Mouse (Mus musculus): ENCODE data around the gene Btnl1.

Btnl1 gene

DNA sequence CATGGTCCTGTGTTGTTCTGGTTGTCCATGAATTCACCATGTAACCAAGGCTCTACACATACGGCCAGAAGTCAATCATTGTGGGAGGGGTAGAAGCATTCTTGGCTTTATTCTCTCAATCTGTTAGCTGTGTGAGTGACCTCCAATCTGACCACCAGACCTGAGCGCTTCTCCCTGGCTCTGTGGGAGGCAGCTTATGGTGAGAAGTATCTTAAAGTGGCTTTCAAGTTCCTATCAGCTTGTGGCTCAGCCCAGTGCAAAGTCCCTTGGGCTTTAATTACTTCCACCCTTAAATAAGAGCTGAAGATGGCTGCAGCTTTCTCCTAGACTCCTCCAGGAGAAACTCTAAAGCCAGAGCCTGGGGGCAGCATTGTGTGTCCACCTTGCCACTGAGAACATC lies at the start of gene Btnl1:
Gene Btnl1, plus strand, starts transcription at position 286 of the 400 bp plus-strand sequence.
- DNase-seq: no peak

DNA sequence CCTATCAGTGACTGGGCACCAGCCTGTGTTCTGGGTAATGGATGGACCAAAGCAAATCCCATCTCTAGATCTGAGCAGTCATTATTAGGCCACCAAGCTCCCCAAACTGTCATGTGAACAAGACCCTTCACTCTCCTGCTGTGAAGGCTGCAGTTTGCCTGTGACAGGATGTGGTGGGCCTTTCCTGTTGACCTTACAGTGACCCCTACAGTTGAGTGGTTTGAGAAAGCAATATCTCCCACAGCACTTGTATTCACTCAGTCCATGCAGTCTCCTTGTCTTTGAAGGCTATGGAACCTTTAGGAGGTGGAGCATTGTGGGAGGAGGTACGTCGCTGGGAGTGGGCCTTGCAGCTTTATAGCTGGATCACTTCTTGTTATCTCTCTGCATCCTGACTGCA lies 47.1 kb upstream of the Btnl1 start:
- no peak for DNase-seq

DNA sequence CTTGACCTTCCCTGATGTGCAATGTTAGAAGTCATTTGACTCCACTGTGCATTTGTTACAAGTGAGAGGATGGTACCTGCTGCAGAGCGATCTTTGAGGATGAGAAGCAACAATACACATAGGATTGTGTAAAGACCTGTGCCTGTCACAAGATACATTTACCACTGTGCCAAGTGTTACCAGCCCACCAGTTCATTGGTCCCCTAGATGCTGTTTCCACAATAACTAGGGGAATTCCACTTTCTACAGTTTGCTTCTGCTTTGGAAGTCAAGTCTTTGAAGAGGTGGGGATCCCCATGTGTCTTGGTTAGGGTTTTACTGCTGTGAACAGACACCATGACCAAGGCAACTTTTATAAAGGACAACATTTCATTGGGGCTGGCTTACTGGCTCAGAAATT lies 45.7 kb upstream of the Btnl1 start:
- DNase-seq: no peak

DNA sequence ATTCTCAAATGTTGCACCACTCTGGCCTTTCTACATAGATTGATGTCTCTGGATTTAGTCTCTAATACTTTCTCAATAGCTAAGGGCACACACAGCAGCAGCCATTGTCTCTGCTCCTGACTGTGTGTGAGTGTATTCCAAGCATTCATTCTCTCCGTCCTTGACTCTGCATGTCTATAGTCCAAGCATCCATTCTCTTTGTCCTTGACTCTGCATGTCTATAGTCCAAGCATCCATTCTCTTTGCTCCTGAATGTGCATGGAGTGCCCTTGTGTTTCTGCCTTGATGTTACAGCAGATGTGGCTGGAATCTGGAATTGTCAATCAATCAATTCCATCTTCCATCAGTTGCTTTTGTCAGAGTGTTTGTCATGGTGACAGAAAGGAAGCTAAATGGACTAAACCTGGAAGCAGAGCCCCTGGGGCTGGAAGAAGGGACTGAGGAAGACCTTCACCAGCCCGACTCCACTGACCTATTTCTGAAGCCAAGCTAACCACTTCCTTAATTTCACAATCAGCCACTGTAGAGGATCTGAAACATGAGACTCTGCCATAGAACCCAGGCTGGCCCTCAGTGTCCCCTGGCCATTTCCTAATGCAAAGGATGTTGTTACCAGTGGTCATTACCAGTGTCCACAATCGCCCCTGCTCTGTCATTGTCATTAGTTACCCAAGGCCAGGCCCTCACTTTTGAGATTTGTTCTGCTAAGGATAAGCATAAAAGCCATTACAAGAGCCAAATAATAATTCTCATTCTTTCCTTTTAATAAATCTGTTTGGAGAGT lies 36.1 kb upstream of the Btnl1 start:
- DNase-seq: no peak

DNA sequence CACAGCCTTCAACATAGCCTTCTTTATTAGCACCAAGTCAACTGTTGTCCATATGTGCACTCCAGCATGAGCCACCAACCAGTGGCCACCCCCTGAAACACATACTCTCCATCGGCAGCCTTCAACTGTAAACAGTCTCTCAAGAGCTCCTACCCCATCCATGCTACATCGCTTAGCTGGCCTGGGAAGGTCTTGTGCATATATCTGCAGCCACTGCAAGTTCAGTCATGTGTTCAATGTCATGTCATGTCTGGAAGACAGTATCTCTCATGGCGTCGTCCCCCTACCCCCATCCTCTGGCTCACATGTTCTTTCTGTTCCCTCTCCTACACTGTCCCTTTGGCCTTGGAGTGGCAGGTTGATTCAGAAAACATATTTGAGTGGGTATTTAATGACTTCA lies 32.0 kb upstream of the Btnl1 start:
- DNase-seq: no peak

DNA sequence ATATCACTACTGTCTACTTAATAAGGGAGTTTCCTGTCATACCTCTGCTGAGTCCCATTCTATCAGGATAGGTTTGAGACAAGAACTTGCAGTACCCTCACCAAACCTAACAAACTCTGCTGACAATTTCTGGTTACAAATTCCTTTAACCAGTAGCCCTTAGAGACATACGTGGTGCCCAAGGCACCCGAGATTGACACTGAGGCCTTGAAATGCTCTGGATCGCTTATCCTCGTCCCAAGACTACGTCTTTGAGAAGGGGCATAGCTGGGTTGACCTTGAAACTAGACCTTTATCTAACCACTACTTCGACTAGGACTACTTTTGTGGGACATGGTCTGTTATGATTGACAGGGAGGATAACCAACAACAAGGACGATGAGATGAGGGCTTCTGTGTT lies 31.4 kb upstream of the Btnl1 start:
- DNase-seq: no peak

DNA sequence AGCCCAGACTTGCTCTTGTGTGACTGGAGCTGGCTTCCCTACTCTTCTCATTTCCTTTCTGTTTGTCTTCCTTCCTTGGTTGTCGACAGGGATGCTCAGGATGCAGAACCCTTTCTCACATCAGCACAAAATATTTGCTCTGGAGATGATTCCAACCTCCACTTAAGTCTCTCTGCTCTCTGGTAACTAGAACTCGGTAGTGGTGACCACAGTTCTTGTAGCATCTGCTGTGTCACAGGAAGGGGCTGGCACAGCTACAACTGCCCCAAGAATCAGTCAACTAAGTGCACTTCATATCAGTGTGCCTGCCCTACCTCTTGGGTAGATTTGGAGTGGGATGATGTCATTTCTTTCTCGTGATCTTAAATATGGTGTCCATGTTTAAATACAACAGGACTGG lies 30.9 kb upstream of the Btnl1 start:
- no peak for DNase-seq

DNA sequence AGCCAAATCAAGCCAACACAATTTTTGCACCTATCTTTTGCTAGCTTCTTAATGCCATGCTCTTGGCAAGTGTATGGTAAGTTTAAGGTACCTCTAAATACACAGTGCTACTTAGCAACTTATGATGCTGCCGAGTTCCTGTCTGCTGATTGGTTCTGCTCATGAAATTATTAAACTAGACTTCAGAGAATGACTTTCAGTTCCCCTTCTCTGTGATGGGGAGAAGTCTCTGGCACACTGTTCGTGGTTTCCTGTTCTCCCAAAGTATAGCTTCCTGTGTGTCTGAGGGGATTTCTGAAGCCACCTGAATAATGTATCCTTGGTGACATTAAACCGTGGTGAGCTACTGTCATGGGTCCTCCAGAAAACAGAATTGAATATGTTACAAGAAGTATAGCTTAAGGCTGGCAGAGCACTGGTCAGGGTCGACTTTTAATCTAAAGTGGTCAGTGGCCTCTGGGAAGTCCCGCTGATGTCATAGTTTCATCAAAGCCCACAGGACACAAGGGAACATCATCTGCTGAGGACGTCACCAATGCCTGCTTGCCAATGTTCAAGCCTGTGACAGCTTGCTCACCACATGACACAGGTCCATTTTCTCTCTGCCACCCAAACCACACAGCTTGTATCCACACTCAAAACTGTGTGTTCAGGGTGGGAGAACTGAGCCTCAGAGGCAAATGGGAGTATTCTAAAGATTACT lies 29.2 kb upstream of the Btnl1 start:
- DNase-seq: no peak

DNA sequence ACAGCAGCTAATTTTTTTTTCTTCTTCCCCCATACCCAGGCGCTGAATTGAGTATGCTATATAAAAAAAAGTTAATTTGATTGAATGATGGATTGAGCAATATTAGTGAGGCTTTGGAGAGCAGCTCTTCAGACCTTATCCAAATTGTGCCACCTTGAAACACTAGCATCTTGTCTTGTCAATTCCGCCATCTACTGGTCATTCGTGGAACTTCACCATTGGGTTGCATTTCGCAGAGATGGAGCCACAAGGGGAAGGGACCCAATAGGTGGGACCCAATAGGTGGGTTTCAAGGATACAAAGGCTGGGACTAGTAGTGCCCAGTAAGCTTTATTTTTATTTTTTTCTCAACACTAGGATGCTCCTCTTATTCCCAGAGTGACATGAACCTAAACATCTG lies 27.5 kb upstream of the Btnl1 start:
- DNase-seq: peak; percentile 15

DNA sequence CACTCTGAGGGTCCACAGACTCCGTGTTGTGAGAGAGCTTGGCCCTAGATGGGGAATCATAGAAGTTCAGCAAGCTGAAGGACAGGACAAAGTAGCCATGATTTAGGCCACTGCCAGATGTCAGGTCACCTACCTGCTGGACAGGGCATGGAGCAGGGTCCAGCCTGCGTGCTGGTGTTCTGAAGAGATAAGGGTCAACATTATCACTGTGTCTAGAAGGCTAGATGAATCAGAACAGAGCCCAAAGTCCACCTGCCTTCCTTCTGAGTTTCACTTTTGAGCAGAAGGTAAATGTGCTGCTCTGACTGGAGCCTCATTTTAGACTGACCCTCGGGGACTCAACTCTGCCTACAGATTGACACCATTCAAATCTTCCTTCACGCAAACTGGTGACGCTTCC lies 22.4 kb upstream of the Btnl1 start, which contains the start of gene Btnl2:
Gene Btnl2, plus strand, starts transcription at position 284 of the 400 bp plus-strand sequence.
- no peak for DNase-seq

DNA sequence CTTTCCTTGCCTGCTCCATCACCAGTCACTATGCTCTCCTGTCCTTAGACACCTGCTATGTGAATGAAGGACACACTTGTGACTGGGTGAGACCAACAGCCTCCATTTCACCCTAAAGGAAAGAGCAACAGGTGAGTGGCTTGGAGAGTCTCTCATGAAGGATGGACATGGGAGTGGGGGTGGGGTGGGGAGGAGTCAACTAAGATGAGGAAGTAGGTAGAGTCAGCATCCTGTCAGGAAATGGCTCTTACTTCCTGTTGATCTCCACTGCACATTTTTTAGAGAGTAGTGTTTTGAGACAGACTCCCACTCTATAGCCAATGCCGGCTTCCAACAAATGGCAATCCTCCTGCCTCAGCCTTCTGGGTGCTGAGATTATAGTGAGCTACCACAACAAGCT lies 22.0 kb upstream of the Btnl1 start:
- no peak for DNase-seq

DNA sequence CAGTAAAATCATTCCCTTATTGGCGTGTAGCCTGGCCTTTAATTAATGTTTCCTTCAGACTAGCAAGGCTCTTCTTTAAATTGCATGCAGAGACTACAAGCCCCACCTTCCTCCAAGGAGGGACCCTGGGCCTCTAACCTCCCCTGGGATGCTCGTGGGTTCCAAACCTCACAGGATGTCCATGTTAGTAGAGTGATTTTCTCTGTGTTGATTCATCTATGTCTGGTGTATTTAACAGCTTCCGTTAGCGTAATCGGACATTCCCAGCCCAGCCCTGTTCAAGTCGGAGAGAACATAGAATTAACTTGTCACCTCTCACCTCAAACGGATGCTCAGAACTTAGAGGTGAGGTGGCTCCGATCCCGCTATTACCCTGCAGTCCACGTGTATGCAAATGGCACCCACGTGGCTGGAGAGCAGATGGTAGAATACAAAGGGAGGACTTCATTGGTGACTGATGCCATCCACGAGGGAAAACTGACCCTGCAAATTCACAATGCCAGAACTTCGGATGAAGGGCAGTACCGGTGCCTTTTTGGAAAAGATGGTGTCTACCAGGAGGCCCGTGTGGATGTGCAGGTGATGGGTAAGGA lies 13.9 kb upstream of the Btnl1 start:
- DNase-seq: no peak

DNA sequence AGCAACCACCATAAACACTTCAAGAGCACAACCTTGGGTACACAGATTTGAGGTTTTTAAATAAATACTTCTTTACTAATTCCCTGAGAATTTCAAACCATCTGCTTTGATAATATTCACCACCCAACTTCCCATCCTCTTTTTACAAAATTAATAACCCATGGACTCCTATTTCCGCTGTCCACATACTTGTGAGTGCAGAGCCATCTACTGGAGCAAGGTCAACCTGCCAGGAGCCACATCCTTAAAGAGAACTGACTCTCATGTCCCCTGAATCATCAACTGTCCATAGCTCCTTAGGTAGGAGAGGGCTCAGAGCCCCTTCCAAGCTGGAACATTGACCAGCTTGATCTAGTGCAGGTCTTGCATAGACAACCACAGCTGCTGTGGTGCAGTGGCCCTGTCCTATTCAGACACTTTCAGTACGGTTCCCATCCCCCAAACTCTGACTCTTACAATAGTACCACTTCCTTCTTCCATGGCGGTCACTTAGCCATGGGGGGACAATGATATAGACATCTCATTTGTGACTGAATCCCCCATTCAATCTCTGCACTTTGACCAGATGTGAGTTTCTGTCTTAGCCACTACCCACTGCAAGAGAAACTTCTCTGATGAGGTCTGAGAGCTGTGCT lies 13.1 kb upstream of the Btnl1 start:
- DNase-seq: no peak

DNA sequence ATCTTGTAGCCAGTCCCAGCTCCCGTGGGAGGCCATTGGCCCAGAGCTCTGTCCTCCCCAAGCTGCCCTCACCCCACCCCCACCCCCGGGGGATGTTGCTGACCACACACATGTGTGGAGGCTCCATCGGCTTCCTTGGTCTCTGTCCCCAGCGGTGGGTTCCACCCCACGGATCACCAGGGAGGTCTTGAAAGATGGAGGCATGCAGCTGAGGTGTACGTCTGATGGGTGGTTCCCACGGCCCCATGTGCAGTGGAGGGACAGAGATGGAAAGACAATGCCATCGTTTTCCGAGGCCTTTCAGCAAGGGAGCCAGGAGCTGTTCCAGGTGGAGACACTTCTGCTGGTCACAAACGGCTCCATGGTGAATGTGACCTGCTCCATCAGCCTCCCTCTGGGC lies 11.9 kb upstream of the Btnl1 start:
- DNase-seq: no peak

DNA sequence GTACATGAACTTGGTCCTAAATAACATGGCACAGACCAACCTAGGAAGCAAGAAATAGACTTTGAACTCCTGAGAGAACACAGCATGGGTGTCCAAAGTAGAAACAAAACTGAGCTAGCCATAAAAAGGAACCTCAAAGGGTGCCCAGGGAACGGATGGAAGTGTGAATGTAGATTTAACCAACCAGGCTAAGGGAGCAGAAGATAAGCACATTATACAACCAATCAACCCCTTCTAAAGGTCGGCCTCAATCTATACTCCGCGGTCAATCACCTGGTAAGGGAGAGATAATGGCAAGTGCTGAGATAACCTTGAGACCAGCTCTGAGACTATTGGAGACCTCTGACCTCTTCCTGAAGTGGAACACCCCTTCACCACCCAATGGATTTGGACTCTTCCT lies 6.4 kb upstream of the Btnl1 start:
- no peak for DNase-seq

DNA sequence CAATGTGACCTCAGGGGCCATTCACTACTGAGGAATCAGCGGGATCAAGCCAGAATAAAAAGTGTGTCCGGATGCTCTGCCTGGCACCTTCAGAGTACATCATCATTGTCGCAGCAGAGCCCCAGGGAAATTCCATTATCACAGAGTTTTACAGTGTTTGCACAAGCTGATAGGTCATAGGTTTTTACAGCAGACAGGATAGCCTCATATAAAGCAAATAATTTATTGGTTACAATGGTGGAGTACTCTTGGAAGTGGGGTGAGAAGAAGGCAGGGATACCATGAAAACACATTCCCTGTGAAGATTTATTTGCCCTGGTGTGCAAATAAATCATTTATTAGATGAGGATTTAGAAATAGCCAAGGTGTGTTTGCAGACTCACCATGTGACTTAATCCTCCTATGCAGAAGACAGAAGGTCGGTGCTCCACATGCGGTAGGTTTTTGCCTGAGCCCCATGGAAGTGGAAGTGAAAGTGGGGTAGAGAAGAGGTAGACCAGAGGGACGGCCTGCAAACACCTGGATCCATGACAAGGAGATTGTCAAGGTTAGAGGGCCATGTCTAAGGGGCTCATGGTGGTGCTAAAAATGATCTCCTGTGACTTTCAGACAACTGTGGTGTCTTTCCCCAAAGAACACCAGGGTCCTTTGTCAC lies 3.8 kb upstream of the Btnl1 start:
- no peak for DNase-seq

DNA sequence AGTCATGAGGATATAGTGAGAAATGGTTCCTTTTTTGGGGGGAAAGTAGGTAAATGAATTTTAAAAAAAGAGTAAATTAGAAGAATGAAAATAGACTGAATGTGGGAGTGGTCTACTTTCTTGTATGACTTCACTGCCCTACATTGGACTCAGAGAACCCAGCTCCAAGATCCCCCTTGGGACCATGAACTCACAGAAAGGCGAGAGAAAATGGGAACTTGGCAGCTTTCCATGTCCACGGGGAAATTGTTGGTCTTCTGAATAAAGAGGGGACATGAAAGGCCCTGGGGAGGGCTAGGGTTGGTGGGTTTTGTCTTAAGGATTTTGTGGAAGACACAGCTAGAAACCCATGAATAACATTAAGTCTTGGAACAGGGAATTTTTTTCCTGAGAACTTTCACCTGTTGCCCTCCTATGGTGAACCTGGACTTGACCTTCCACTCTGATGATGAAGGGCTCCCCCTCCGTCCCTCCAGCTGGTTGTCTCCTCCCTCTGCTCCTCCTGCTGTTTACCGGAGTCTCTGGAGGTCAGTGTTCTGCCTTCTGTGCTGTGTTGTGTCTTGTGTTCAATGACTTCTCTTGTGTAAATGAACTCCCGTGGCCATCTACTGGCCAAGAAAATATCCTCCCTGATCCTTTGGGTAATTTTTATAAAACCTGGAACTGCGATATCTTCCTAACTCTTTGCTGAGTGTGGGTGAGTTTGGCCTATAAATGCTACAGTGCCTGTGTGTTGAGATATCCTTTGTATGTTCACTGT lies 698 bp downstream of the Btnl1 start:
- DNase-seq: no peak

DNA sequence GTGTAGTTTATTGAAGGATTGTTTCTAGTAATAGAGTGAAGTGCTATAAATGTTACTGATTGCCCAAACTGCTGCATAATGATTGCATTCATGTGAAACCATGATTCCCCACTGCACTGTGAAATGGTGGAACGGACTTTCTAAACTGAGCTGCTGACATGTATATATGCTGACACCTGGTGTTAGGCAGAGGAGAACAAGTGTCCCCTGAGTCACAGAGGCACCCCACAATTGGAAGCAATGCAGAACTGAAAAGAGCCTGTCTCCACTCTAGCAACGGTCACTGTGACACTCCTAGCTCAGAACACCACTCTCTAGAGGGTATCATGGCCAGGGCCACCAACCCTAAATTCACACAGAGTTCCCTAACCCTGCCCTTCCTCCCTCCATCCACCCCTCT lies 1.8 kb downstream of the Btnl1 start:
- DNase-seq: no peak

DNA sequence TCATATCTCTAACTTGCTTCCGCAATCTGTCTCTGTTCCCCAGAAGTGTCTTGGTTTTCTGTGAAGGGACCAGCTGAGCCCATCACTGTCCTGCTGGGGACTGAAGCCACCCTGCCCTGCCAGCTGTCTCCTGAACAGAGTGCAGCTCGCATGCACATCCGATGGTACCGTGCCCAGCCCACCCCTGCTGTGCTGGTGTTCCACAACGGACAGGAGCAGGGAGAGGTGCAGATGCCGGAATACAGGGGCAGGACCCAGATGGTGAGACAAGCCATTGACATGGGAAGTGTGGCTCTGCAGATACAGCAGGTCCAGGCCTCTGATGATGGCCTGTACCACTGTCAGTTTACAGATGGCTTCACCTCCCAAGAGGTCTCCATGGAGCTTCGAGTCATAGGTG lies 2.5 kb downstream of the Btnl1 start:
- no peak for DNase-seq

DNA sequence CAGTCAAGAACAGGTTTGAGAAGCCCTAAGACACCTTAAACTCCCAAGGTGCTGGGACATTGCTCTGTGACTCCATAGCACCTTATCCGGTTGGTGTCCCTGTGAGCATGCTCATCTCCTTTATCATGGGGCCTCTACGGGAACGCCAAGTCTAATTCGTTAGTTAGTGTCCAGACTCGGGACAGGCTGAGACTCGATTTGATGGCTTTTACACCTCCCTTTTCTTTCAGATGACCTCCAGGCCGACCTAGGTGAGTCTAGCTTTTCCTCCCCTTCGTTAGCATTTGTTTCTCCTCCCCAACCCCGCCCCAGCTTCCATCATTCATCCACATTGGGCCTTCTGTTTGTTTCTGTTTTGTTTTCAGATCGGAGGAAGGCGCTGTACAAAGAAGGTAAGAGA lies 4.9 kb downstream of the Btnl1 start:
- no peak for DNase-seq

DNA sequence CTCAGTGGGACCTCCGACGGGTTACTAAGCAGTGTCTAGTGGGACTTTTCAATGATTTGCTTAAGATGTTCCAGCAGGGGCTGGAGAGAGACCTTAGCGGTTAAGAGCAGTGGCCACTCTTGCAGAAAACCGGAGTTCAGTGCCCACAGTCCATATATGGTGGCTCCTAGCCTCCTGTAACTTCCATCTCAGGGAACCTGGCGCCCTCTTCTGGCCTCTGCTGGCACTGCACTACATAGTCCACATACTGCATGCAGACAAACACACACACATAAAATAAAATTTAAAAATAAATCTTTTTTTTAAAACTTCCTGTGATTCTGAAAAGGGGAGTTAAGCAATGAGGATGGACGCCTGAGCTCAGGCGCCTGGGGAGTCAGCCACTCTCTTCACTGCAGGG lies 6.3 kb downstream of the Btnl1 start:
- no peak for DNase-seq

DNA sequence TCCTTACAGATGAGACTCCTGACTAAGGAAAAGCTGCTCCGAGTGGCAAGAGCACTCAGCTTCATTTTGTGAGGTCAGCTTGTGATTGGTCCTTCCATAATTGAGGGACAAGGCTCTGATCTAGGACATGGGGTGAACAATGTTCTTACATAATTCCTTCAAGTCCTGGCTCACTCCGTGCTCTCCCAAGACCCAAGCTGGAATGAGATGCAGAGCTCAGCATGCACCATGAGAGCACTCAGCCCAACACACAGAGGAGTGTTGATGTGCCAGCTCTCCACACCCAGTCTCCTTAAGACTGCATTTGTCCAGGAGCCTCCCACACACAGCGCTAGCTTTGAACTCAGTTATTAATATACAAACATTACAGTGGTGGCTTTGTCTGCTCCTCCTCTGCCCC lies 7.8 kb downstream of the Btnl1 start:
- no peak for DNase-seq
